Mouse (Mus musculus) layer of hippocampus, postnatal 14 days (tissue): ENCODE results near the gene Ctsw. TPM values are rescaled to one million over a fixed set of nuclear protein-coding genes. Genes with fewer than 3 reads are reported as not detected.

Experiments used
- total RNA-seq, 2 experiments: library from RNA; stranded (reverse); gene quantifications; 2 replicates each; pipeline ENCODE4 v1.2.3; 2021

Gene Ctsw
- total RNA-seq, 2 experiments from 2014 or later, result 0.41 to 1.2 TPM

Other genes starting within 250 kb of the Ctsw start
- gene Pacs1, start 195.4 kb downstream of the Ctsw start, total RNA-seq, result 10 to 100 TPM; 59.6 to 63.9 TPM
- gene Sf3b2, start 173.1 kb downstream of the Ctsw start, total RNA-seq, result 100 to 1,000 TPM; 195 to 199 TPM
- gene Gal3st3, start 170.2 kb downstream of the Ctsw start, total RNA-seq, result 100 to 1,000 TPM; 129 to 132 TPM
- not detected for gene Catsper1, start 132.8 kb downstream of the Ctsw start, total RNA-seq
- 1 to 10 TPM; 5.4 to 5.9 TPM for gene Cst6, start 118.9 kb downstream of the Ctsw start, total RNA-seq
- 10 to 100 TPM; 21.8 to 25.0 TPM for gene Eif1ad, start 101.8 kb downstream of the Ctsw start, total RNA-seq
- gene Banf1, start 101.3 kb downstream of the Ctsw start, total RNA-seq, result 10 to 100 TPM; 83.0 to 97.1 TPM
- 10 to 100 TPM; 81.1 to 91.5 TPM for gene Sart1, start 79.8 kb downstream of the Ctsw start, total RNA-seq
- gene Tsga10ip, start 66.0 kb downstream of the Ctsw start, total RNA-seq, result under 1 TPM in 1 of 2 experiments, not detected in 1; 0.67 TPM
- gene Drap1, start 43.5 kb downstream of the Ctsw start, total RNA-seq, result 100 to 1,000 TPM; 269 to 270 TPM
- 10 to 100 TPM; 63.0 to 63.6 TPM for gene AI837181, start 43.4 kb downstream of the Ctsw start, total RNA-seq
- gene Fosl1, start 21.0 kb downstream of the Ctsw start, total RNA-seq, result not detected
- 10 to 100 TPM; 29.9 to 31.8 TPM for gene Ccdc85b, start 10.6 kb downstream of the Ctsw start, total RNA-seq
- gene Fibp, start 7.9 kb downstream of the Ctsw start, total RNA-seq, result 100 to 1,000 TPM in 1 of 2 experiments, 10 to 100 TPM in 1; 96.3 to 101 TPM
- gene Efemp2, start 5.4 kb upstream of the Ctsw start, total RNA-seq, result 10 to 100 TPM; 16.8 to 20.9 TPM
- 10 to 100 TPM; 34.3 to 35.6 TPM for gene Mus81, start 19.9 kb upstream of the Ctsw start, total RNA-seq
- gene Cfl1, start 21.9 kb upstream of the Ctsw start, total RNA-seq, result 1,000 to 10,000 TPM; 1,666 to 1,748 TPM
- 1 to 10 TPM; 6.3 to 8.1 TPM for gene 1700020D05Rik, start 35.3 kb upstream of the Ctsw start, total RNA-seq
- 10 to 100 TPM; 70.5 to 74.2 TPM for gene Snx32, start 42.0 kb upstream of the Ctsw start, total RNA-seq
- gene Ovol1, start 92.1 kb upstream of the Ctsw start, total RNA-seq, result not detected
- 1 to 10 TPM; 7.1 to 8.8 TPM for gene Ap5b1, start 99.5 kb upstream of the Ctsw start, total RNA-seq
- gene Rnaseh2c, start 133.4 kb upstream of the Ctsw start, total RNA-seq, result 10 to 100 TPM; 84.4 to 90.5 TPM
- gene Kat5, start 141.7 kb upstream of the Ctsw start, total RNA-seq, result 10 to 100 TPM; 83.3 to 83.5 TPM
- 10 to 100 TPM; 21.0 to 26.7 TPM for gene Rela, start 169.0 kb upstream of the Ctsw start, total RNA-seq
- 10 to 100 TPM; 22.8 to 26.1 TPM for gene Sipa1, start 195.2 kb upstream of the Ctsw start, total RNA-seq
- gene Map3k11, start 220.2 kb upstream of the Ctsw start, total RNA-seq, result 10 to 100 TPM; 16.1 to 17.0 TPM
- 10 to 100 TPM; 66.3 to 72.2 TPM for gene Pcnx3, start 220.4 kb upstream of the Ctsw start, total RNA-seq
- not detected for gene Kcnk7, start 235.9 kb upstream of the Ctsw start, total RNA-seq